Mouse (Mus musculus) embryo, embryonic 10 days (tissue): ENCODE results near the gene Zfp931.
"Not testable (repeated sequence)": the region's sequence is repeated elsewhere in the genome, so short reads cannot be mapped to it uniquely, and the experiment has no call there.

Experiments
- DNase-seq: peaks from one replicate; pipeline ENCODE4 v3.0.0-alpha.2; 2015; ENCODE audit warnings: low spot score

Gene Zfp931

DNA sequence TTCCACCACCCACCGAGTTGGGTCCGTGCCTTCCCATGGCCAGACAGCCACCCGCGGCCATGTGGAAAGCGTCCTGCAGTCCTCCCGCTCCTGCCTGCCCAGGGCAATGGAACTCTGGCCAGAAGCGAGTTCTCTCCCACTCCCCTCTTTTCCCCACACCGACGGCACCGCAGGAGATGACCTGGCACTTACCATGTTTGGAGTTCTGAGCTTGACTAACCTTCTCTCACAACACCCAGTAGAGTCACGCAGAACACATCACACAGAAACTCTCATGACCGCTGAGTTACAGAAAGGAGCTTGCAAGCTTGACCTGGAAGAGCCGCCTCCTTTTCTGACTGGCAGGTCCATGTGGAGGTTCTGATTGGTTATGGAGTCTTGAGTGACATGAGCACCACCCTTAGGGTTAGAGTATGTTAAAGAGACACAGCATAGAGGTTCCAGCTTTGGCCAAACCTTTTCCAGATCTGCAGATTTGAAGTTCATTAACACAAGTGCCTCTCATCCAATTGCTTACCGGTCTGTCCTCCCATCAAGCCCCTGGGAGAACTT, at the start of gene Zfp931:
Zfp931 (minus strand) TSS at position 311 of the 552 bp plus-strand sequence.
- not testable (repeated sequence) for DNase-seq

GRCm38 (mm10) chr2:178126041-178126820, 48.0 kb upstream of the Zfp931 start:
- no peak for DNase-seq

- DNase-seq = no peak
These were observed 47.2 kb upstream of the Zfp931 start for GRCm38 (mm10) chr2:178125427-178125826.

DNA sequence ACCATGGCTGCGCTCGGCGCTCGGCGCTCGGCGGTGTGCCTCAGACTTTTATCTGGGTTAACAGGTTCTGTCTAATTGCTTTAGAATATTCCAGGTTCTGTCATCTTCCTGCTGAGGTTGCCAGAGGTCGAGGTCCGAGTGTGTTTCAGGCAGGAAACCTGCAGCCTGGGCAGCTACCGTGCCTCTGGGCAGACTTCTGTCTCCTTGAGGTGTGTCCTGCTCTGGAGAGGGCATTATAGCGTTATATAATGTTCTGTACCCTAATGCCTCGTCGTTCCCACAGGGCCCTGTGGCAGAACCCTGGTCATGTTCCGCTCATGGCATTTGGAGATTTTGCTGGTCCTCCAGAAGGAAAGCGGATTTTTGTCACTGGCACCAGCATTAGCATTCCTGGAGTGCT, 45.2 kb upstream of the Zfp931 start:
- DNase-seq = no peak

GRCm38 (mm10) chr2:178121946-178122665, 43.8 kb upstream of the Zfp931 start:
- DNase-seq = peak; percentile 44

GRCm38 (mm10) chr2:178121375-178121688, 43.1 kb upstream of the Zfp931 start:
- DNase-seq = no peak

DNA sequence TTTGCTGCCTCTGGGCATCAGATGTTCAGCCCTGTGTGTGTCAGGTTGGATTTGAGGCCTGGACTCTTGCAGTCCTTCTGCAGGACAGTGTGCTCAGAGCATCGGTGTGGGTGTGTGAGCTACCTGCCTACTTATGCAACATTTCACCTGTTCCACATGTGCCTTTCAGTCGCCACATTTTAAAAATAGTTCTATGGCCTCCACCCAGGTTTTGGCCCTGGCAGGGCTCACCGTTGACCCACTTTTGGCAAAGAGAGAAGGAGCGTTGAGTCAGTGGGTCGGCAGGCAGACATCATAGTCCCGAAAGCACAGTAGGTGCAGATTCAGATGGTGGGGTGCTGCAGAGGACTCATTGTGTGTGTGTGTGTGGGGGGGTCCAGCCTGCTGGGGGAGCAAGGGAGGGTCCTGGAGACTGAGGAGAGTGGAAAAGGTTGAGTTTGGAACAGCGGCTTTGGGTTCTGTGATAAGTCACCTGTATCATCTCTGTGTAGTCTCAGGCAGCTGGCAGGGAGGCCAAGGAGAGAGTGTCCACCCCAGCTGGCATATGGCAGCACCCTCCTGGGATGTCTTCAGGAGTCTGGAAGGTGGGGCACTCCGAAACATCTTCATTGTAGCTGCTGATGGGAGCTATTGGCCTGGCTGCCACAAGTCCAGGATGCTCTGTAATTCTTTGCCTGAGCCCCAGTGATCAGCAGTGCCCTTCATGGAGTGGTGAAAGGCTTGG, 42.5 kb upstream of the Zfp931 start:
- no peak for DNase-seq

DNA sequence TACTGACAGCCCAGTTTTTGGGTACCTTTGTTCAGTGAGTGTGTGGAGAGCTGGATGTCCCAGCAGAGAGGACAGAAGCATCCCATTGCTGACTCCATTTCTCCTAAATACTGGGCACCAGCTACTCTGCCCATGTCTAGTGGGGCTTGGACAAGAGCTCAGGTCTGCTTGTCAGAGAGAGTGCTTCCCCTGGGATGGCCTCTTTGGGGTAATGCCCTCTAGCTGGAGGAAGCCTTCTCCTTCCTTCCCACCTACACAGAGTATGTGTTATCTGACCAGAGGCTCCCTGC, 42.0 kb upstream of the Zfp931 start:
- no peak for DNase-seq

- no peak for DNase-seq
These were observed 41.5 kb upstream of the Zfp931 start for GRCm38 (mm10) chr2:178119561-178120355.

GRCm38 (mm10) chr2:178118801-178119560, 40.7 kb upstream of the Zfp931 start, which contains the start of gene Phactr3:
Gene Phactr3, plus strand, starts transcription at chr2:178118975.
- peak; percentile 57 for DNase-seq

GRCm38 (mm10) chr2:178117946-178118345, 39.7 kb upstream of the Zfp931 start:
- DNase-seq = peak; percentile 90

DNA sequence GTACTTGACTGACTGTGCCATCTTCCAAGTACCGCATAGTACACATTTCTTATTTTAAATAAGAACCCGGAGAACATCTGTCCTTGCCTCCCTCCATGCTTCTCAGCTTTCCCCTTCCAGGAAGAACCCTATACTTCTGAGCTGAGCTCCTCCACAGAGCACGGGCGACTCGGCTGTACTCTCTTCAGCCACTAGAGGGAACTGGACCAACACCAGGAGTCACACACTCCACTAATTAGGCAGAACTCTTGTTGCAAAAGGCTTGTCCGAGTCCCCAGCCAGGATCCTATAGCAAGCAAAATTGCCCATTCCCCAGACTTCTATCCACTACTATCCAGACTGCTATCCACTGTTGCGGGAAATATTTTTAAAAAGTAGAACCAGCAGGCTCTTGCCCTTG, 23.7 kb upstream of the Zfp931 start:
- peak; percentile 80 for DNase-seq

- peak; percentile 70 for DNase-seq
These were observed 19.7 kb upstream of the Zfp931 start for GRCm38 (mm10) chr2:178098021-178098420.

DNA sequence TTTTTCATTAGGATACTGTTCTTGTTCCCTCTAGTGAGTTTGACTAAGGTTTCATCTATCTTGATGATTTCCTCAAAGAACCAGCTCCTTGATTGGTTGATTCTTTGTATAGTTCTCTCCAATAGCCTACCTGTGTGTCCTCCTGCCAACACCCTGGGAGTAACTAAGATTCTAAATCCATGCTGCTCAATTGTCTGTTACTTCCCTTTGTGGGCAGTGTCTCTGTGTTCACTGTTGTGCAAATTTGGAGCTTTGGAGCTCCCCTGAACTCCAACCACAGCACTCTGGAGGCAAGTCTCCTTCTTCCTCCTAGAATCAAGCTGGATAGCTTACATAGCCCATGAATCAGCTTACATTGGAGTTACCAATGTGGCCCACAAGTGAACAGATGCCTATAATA, 11.3 kb upstream of the Zfp931 start:
- DNase-seq = no peak

DNA sequence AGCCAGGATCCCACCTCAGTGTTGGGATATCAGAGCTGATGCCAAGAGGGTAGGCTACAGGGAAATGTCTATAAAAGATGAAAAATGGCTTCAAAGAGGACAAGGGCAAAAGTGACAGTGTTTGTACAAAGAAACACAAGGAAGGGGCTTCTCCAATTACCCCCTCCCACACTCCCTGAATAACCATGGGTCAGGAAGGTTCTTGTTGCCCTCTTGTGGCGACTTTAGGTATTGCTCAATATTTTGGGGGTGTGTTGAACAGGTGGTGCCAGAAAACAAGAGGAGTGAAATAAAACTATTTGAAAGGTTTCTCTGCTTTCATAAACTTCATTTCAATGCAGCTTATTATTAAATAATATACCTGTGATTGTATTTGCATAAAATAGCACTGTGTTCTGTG, 20.1 kb downstream of the Zfp931 start:
- peak; percentile 35 for DNase-seq

DNA sequence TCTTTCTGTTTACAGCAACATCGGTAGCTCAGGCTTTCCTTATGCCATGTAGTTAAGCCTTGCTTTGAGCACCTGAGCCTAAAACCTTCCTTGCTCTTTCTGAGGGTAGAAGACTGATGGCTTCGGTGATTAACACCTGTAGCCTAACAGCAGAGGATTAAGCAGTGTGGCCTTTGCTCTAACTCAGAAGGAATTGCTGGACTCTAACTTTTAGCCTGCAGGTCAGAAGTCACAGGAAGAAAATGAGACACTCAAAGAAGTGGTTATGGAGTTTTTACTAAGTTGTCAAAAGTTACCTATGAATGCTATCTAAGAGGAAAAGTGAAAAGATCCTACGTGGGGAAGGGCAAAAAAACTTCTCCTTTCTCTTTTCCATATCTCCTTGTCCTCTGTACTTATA, 50.7 kb downstream of the Zfp931 start:
- DNase-seq = not testable (repeated sequence)

DNA sequence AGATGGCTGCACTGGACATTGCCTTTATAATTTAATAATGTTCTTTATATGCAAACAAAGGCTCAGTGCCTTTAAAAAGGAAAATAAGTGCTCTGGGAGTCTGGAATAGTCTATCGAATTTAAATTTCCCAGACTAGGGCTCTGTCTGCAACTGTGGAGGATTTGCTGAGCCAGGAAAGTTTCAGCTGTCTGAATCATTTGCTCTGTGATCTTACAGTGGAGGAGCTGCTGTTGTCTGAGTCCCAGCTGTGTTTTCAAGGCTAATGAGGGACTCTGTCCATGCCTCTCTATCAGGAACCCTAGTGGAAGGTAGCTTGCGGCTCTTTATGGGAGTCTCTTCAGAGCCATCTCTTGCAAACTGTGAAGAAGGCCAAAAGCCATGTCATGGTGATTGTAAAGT, 54.4 kb downstream of the Zfp931 start:
- not testable (repeated sequence) for DNase-seq

- DNase-seq = peak; percentile 36
These were observed 55.2 kb downstream of the Zfp931 start, which contains the start of gene Zfp971 for GRCm38 (mm10) chr2:178023011-178023611. Gene Zfp971, plus strand, starts transcription at chr2:178023284.

- DNase-seq = not testable (repeated sequence)
These were observed 57.5 kb downstream of the Zfp931 start for GRCm38 (mm10) chr2:178020773-178021172.

DNA sequence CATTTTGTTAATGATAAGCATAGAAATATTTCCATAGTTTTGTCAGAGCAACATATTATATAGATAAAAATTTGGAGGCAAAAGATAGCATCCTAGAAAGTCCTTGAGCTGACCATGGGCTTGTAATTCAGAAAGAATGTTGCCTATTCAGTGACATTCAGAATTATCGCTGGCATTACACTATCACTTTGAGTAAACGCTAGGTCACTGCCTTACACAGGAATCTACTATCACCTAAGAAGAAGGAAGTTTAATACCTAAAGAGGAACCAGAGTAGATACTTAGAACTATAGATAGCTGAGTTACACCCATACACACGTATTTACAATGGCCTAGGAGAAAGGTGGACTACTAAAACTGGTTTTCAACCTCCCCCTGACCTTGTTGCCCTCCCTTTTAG, 58.8 kb downstream of the Zfp931 start:
- DNase-seq = not testable (repeated sequence)
